Mouse (Mus musculus): ENCODE results near the gene Pif1.
A peak's percentile ranks its signal among the peaks of the same experiment; 100 is the strongest.

Gene Pif1

GRCm38 (mm10) chr9:65636926-65637325 lies 50.0 kb downstream of the Pif1 start:
- DNase-seq (ENCODE audit: low read depth, low spot score) = no peak

- no peak for DNase-seq (ENCODE audit: low read depth, low spot score)
These were observed 52.1 kb downstream of the Pif1 start for GRCm38 (mm10) chr9:65639065-65639464.

GRCm38 (mm10) chr9:65640838-65641410 lies 54.0 kb downstream of the Pif1 start:
- peak; percentile 97 for DNase-seq (ENCODE audit: low read depth, low spot score)

- DNase-seq (ENCODE audit: low read depth, low spot score) = peak; percentile 69
These were observed 54.6 kb downstream of the Pif1 start for GRCm38 (mm10) chr9:65641446-65642052.

GRCm38 (mm10) chr9:65642546-65642945 lies 55.6 kb downstream of the Pif1 start:
- no peak for DNase-seq (ENCODE audit: low read depth, low spot score)

- DNase-seq (ENCODE audit: low read depth, low spot score) = no peak
These were observed 58.0 kb downstream of the Pif1 start for GRCm38 (mm10) chr9:65644960-65645359.

Data from ZHBTc4 (cell line).